Mouse (Mus musculus) heart, postnatal 0 days (tissue): Measurements from ENCODE around the gene Nrn1l. TPM values are rescaled to one million over a fixed set of nuclear protein-coding genes. Genes with fewer than 3 reads are reported as not detected.

Experiments
- ATAC-seq: fragments of 200-750 bp; cut with Nextera tagmentation; 2 replicates; pipeline ENCODE4 v1.8.0; 2017; ENCODE audit warnings: low read depth, moderate number of reproducible peaks, moderate library complexity; ENCODE audit not compliant: insufficient read depth
- DNase-seq: peaks from one replicate; pipeline ENCODE4 v3.0.0-alpha.2; 2016; ENCODE audit warnings: low spot score
- H3K27ac ChIP-seq: fragments of 300-500 bp; sonication (generic); 2 replicates; pipeline ENCODE4 v1.5.1; 2014; ENCODE audit warnings: low read depth, mild to moderate bottlenecking
- H3K27me3 ChIP-seq: fragments of 300-500 bp; sonication (generic); 2 replicates; pipeline ENCODE4 v1.6.1; 2014; ENCODE audit warnings: low read length, mixed read lengths; ENCODE audit not compliant: control insufficient read depth, insufficient read depth
- H3K36me3 ChIP-seq: fragments of 300-500 bp; sonication (generic); replicated peaks from 2 replicates; pipeline ENCODE4 v1.6.1; 2014; ENCODE audit warnings: low read length, mixed read lengths; ENCODE audit not compliant: control insufficient read depth, insufficient read depth
- H3K4me1 ChIP-seq: fragments of 300-500 bp; sonication (generic); 2 replicates; pipeline ENCODE4 v1.6.1; 2014; ENCODE audit warnings: antibody characterized with exemption; ENCODE audit not compliant: control insufficient read depth, insufficient read depth
- H3K4me2 ChIP-seq: fragments of 300-500 bp; sonication (generic); 2 replicates; pipeline ENCODE4 v1.6.1; 2014; ENCODE audit warnings: low read depth, mild to moderate bottlenecking, low read length, moderate library complexity
- H3K4me3 ChIP-seq: fragments of 300-500 bp; sonication (generic); 2 replicates; pipeline ENCODE4 v1.5.1; 2014; ENCODE audit warnings: low read depth, low read length
- H3K9ac ChIP-seq: fragments of 300-500 bp; sonication (generic); replicated peaks from 2 replicates; pipeline ENCODE4 v1.6.1; 2014; ENCODE audit warnings: low read depth, low read length, mixed read lengths
- H3K9me3 ChIP-seq: fragments of 300-500 bp; sonication (generic); replicated peaks from 2 replicates; pipeline ENCODE4 v1.6.1; 2016; ENCODE audit warnings: low read length; ENCODE audit not compliant: control insufficient read depth
- CTCF ChIP-seq: IDR thresholded peaks from 2 replicates; pipeline ENCODE4 v1.5.1; 2016; ENCODE audit warnings: antibody characterized with exemption, control low read depth, low read depth
- EP300 ChIP-seq: IDR thresholded peaks from 2 replicates; pipeline ENCODE4 v1.6.1; 2016; ENCODE audit warnings: antibody characterized with exemption, low read depth
- WGBS: fragments of 180-500 bp; shearing (Covaris S2); extraction: QIAGEN DNeasy Blood & Tissue Kit; methylation state at CpG from one replicate; pipeline ENCODE4 v1.1.7; 2014; 5-methylcytosine and 5-hydroxymethylcytosine counted together
- polyA plus RNA-seq: library from polyadenylated mRNA; unstranded; fragments of >200 nt; fragmentation: Nextera tagmentation; extraction: Ambion mirVana; gene quantifications from 2 replicates; pipeline ENCODE4 v1.2.1, GENCODE M21; 2015
- total RNA-seq: library from RNA; depleted of rRNA; stranded (reverse); fragments of >200 nt; gene quantifications from 2 replicates; pipeline ENCODE4 v1.2.3, GENCODE M21; 2014; ENCODE audit warnings: low replicate concordance

Nrn1l gene
- total and polyA plus RNA-seq, 2 experiments from 2014 or later: 0.94 TPM; not detected in 1

DNA sequence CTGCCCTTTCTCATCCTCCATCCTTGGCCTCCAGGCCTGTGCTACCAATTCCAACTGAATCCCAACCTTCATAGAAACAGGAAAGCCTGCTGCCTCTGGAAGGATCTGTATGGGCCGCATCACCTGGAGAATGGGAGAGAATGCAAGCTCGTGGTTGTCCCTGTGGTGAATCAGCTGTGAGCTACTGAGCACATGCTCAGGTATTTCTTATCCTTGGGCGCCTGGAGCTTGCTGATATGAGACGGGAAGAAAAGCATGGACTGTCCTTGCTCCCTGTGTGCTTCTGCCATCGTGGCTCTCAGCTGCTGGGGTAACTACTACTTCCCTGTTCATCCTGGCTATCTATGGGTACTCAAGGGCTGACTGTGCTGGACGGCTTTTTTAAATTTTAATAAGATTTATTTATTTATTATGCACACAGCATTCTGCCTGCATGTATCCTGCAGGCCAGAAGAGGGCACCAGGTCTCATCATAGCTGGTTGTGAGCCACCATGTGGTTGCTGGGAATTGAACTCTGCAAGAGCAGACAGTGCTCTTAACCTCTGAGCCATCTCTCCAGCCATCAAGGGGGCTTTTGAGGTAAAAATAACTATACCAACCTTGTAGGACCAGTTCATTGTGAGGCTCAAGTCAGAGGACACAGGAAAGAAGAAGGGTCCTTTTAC, 26.9 kb upstream of the Nrn1l start:
- Histone ChIP-seq H3K27me3 (no peaks in the 10 kb centered on the region), H3K27ac (no peak overlapping the region), H3K4me3 (no peak overlapping the region), H3K9ac (no peak overlapping the region), H3K9me3 (no peaks in the 10 kb centered on the region), H3K4me2 (no peak overlapping the region), H3K4me1 (peaks cover 12% of the 10 kb centered on the region), H3K36me3 (peaks cover 37% of the 10 kb centered on the region)
- ATAC-seq (no peak), DNase-seq (no peak)
- WGBS: 70% methylated on average over 6 of the region's 6 CpGs
- peak; percentile 27; the same call in 1 of the 2 replicates for TF ChIP-seq CTCF
- TF ChIP-seq EP300: no peak

DNA sequence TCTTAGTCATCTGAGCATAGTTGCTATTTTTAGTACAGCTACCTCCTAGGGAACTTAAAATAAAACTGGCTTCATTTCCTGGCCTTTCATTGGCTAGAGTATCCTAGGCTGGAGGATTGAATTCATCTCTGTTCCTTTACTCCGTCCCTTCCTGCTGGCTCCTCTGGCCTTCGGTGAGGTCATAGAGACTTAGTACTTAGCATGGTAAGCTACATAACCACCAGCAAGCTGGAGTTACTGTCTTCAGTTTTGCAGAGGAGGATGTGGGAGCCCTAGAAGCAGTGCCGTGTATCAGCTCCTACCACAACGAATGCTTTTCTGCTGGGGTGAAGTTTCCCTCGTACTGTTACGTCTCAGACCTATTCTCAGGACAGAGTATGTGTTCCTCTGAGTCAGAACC, 19.1 kb upstream of the Nrn1l start:
- H3K4me2 ChIP-seq: peak overlapping the region; percentile 40
- H3K9ac ChIP-seq: peak overlapping the region; percentile 8; the same call in 1 of the 2 replicates
- H3K36me3 ChIP-seq: peaks cover 46% of the 10 kb centered on the region
- peaks cover 31% of the 10 kb centered on the region for H3K4me1 ChIP-seq
- peak overlapping the region; percentile 91 for H3K27ac ChIP-seq
- no peak for TF ChIP-seq EP300
- TF ChIP-seq CTCF: no peak
- 25% methylated on average over 6 of the region's 6 CpGs for WGBS
- H3K27me3 ChIP-seq: no peaks in the 10 kb centered on the region
- no peak overlapping the region for H3K4me3 ChIP-seq
- peak; percentile 85 for DNase-seq
- no peaks in the 10 kb centered on the region for H3K9me3 ChIP-seq
- ATAC-seq: peak; percentile 92

DNA sequence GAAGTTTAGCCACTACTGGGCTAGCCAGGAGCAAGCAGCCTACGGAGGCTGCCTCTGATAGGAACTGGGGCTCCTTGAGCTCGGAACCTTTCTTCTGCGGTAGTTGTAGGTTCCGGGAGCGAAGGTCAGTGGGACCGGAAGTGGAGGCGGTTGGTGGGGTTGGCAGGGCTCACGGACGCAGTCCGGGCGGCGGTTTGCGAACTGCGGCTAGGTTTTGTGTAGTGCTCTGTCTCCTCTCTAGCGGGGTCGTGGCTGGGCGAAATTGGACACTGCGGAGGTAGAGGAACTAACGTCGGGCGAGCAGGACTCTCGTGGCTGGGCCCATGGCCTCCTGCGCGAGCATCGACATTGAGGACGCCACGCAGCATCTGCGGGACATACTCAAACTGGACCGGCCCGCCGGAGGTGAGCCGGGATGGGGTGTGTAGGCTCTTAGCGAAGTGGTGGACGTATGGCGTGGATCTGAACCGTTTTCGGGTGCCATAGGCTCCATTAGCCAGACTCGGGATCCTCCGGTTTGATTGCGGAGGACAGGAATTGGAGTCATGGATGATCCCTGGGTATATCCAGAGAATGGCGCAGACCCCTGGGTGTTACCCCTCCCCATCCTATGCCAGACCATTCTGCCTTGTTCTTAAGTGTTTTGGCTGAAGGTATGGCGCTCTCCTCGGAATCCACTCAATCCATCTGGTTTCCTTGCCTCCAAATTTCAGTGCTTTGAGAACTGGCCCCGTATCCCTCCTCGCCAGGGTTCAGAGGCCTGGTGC, 12.4 kb upstream of the Nrn1l start, which contains the start of gene Edc4:
Gene Edc4 (plus strand): TSS at position 128 of the 767 bp plus-strand sequence.
- Histone ChIP-seq H3K4me3 (peak within 1 kb of the TSS; percentile 87), H3K9ac (peak within 1 kb of the TSS; percentile 89), H3K27ac (peak within 1 kb of the TSS; percentile 75), H3K36me3 (peaks cover 59% of the 10 kb centered on the region), H3K27me3 (no peaks in the 10 kb centered on the region), H3K4me2 (peak within 1 kb of the TSS; percentile 91), H3K4me1 (peaks cover 8% of the 10 kb centered on the region), H3K9me3 (no peaks in the 10 kb centered on the region)
- WGBS: under 1% methylated on average over 45 of the region's 45 CpGs
- ATAC-seq (peak; percentile 82), DNase-seq (peak; percentile 64)
- TF ChIP-seq EP300 (no peak), CTCF (no peak)

DNA sequence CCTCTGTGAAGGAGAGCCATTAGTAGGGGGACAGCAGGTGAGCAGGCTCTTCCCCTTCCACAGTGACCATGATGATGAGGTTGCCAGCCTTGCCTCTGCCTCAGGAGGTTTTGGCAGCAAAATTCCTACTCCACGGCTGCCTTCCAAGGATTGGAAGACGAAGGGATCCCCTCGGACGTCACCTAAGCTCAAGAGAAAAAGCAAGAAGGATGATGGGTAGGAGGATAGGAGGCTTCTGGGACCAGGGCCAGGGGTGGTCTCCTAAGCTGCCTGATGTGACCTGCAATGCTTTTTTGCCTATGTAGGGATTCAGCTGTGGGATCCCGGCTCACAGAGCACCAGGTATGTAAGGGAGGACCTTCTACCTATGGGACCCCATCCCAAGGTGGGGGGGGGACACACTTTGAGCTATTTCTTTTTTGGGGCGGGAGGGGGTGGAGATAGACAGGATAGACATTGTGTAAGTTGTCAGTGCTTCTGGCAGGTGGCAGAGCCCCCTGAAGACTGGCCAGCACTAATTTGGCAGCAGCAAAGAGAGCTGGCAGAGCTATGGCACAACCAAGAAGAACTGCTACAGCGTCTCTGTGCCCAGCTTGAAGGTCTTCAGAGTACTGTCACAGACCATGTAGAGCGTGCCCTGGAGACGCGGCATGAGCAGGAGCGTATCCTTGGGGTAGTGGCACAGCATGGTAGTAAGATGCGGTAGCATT, 3.5 kb upstream of the Nrn1l start:
- Histone ChIP-seq H3K36me3 (peaks cover 79% of the 10 kb centered on the region), H3K27ac (no peak overlapping the region), H3K4me3 (no peak overlapping the region), H3K4me1 (no peaks in the 10 kb centered on the region), H3K27me3 (no peaks in the 10 kb centered on the region), H3K4me2 (no peak overlapping the region), H3K9me3 (no peaks in the 10 kb centered on the region), H3K9ac (no peak overlapping the region)
- DNase-seq: no peak
- TF ChIP-seq CTCF (no peak), EP300 (no peak)
- 97% methylated on average over 12 of the region's 12 CpGs for WGBS
- ATAC-seq: no peak

DNA sequence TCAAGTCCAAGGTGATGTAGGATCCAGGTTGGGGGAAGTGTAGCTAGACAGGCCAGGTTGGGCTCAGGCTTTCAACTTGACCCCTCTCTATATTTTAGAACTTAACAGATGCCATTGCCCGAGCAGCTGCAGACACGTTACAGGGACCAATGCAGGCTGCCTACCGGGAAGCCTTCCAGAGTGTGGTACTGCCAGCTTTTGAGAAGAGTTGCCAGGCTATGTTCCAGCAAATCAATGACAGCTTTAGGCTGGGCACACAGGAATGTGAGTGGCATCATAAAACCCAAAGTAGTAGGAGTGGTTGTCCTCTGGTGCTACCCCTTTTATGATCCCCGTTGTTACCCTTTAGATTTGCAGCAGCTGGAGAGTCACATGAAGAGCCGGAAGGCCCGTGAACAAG, 2.5 kb upstream of the Nrn1l start:
- H3K27me3 ChIP-seq: no peaks in the 10 kb centered on the region
- TF ChIP-seq EP300 (no peak), CTCF (no peak)
- H3K4me1 ChIP-seq: no peaks in the 10 kb centered on the region
- peaks cover 69% of the 10 kb centered on the region for H3K36me3 ChIP-seq
- no peaks in the 10 kb centered on the region for H3K9me3 ChIP-seq
- DNase-seq: no peak
- H3K27ac ChIP-seq: no peak overlapping the region
- no peak overlapping the region for H3K9ac ChIP-seq
- no peak for ATAC-seq
- 89% methylated on average over 6 of the region's 6 CpGs for WGBS
- no peak overlapping the region for H3K4me2 ChIP-seq
- no peak overlapping the region for H3K4me3 ChIP-seq
